Mouse (Mus musculus) thymus, postnatal 4 days (tissue): ENCODE measurements at regions not wholly inside any gene's neighbourhood (a gene's known extent, or its start where the extent isn't known, plus 50 kb on each side); places are given as distances from the start of the nearest gene placed in this dataset.
A peak's percentile ranks its signal among the peaks of the same experiment; 100 is the strongest.

Experiments
- DNase-seq: peaks from one replicate; pipeline ENCODE4 v3.0.0; 2021

GRCm38 (mm10) chr4:140396548-140396947, 150.0 kb upstream of the Igsf21 start:
- no peak for DNase-seq

- DNase-seq: no peak
Measured at GRCm38 (mm10) chr4:140392290-140392689, 145.7 kb upstream of the Igsf21 start.

- no peak for DNase-seq
Measured at GRCm38 (mm10) chr4:140390684-140391234, 144.2 kb upstream of the Igsf21 start.

GRCm38 (mm10) chr4:140385686-140386085, 139.1 kb upstream of the Igsf21 start:
- no peak for DNase-seq

- no peak for DNase-seq
Measured at GRCm38 (mm10) chr4:140385226-140385625, 138.6 kb upstream of the Igsf21 start.

- no peak for DNase-seq
Measured at GRCm38 (mm10) chr4:140383596-140383995, 137.0 kb upstream of the Igsf21 start.

GRCm38 (mm10) chr4:140380733-140381132, 134.1 kb upstream of the Igsf21 start:
- DNase-seq: no peak

GRCm38 (mm10) chr4:140377941-140378340, 131.4 kb upstream of the Igsf21 start:
- DNase-seq: no peak

GRCm38 (mm10) chr4:140372586-140373325, 126.2 kb upstream of the Igsf21 start:
- DNase-seq: no peak

GRCm38 (mm10) chr4:140371426-140372213, 125.0 kb upstream of the Igsf21 start:
- DNase-seq: no peak

- no peak for DNase-seq
Measured at GRCm38 (mm10) chr4:140366975-140367680, 120.5 kb upstream of the Igsf21 start.

- no peak for DNase-seq
Measured at GRCm38 (mm10) chr4:140358846-140359245, 112.3 kb upstream of the Igsf21 start.

- DNase-seq: peak; percentile 84
Measured at GRCm38 (mm10) chr4:140358103-140358502, 111.5 kb upstream of the Igsf21 start.

- DNase-seq: no peak
Measured at GRCm38 (mm10) chr4:140355144-140355550, 108.6 kb upstream of the Igsf21 start.

GRCm38 (mm10) chr4:140348802-140349201, 102.2 kb upstream of the Igsf21 start:
- DNase-seq: no peak

- DNase-seq: no peak
Measured at GRCm38 (mm10) chr4:140330138-140330537, 83.6 kb upstream of the Igsf21 start.

- no peak for DNase-seq
Measured at GRCm38 (mm10) chr4:140326706-140327440, 80.3 kb upstream of the Igsf21 start.

GRCm38 (mm10) chr4:140325677-140326052, 79.1 kb upstream of the Igsf21 start:
- DNase-seq: no peak

GRCm38 (mm10) chr4:140324971-140325676, 78.5 kb upstream of the Igsf21 start:
- no peak for DNase-seq

GRCm38 (mm10) chr4:140320120-140320921, 73.7 kb upstream of the Igsf21 start:
- DNase-seq: no peak

GRCm38 (mm10) chr4:140312635-140313034, 66.1 kb upstream of the Igsf21 start:
- no peak for DNase-seq
